Mouse (Mus musculus) R1 (cell line): ENCODE measurements around the gene Hkdc1.
A peak's percentile ranks its signal among the peaks of the same experiment; 100 is the strongest.

Experiments used
- DNase-seq: peaks from one replicate; pipeline ENCODE4 v3.0.0-alpha.2; 2018; ENCODE audit warnings: low read depth, low spot score

The Hkdc1 gene

GRCm38 (mm10) chr10:62422255-62422654, at the start of gene Hkdc1:
TSS of gene Hkdc1 (minus strand) at chr10:62422491.
- peak; percentile 22 for DNase-seq

GRCm38 (mm10) chr10:62471105-62471504, 48.8 kb upstream of the Hkdc1 start:
- DNase-seq, result no peak

- DNase-seq, result no peak
Measured at GRCm38 (mm10) chr10:62469736-62470135, 47.4 kb upstream of the Hkdc1 start.

GRCm38 (mm10) chr10:62461321-62461720, 39.0 kb upstream of the Hkdc1 start:
- DNase-seq, result no peak

- peak; percentile 51 for DNase-seq
Measured at GRCm38 (mm10) chr10:62452001-62452400, 29.7 kb upstream of the Hkdc1 start.

GRCm38 (mm10) chr10:62450280-62450640, 28.0 kb upstream of the Hkdc1 start:
- DNase-seq, result no peak

- DNase-seq, result peak; percentile 93
Measured at GRCm38 (mm10) chr10:62449364-62450279, 27.3 kb upstream of the Hkdc1 start, which contains the start of the genes 4930507D05Rik and Supv3l1. TSS of gene 4930507D05Rik (plus strand) at chr10:62449489. TSS of gene Supv3l1 (minus strand) at chr10:62449738.

GRCm38 (mm10) chr10:62430427-62430826, 8.1 kb upstream of the Hkdc1 start:
- no peak for DNase-seq

- no peak for DNase-seq
Measured at GRCm38 (mm10) chr10:62425081-62425871, 3.0 kb upstream of the Hkdc1 start.

- DNase-seq, result no peak
Measured at GRCm38 (mm10) chr10:62421127-62421526, 1.2 kb downstream of the Hkdc1 start.

- DNase-seq, result no peak
Measured at GRCm38 (mm10) chr10:62420399-62420798, 1.9 kb downstream of the Hkdc1 start.

GRCm38 (mm10) chr10:62419422-62419821, 2.9 kb downstream of the Hkdc1 start:
- no peak for DNase-seq

- DNase-seq, result no peak
Measured at GRCm38 (mm10) chr10:62418831-62419356, 3.4 kb downstream of the Hkdc1 start.

GRCm38 (mm10) chr10:62413606-62413982, 8.7 kb downstream of the Hkdc1 start:
- DNase-seq, result no peak

GRCm38 (mm10) chr10:62412906-62413605, 9.2 kb downstream of the Hkdc1 start:
- no peak for DNase-seq

GRCm38 (mm10) chr10:62411431-62412410, 10.6 kb downstream of the Hkdc1 start:
- DNase-seq, result peak; percentile 17

- peak; percentile 75 for DNase-seq
Measured at GRCm38 (mm10) chr10:62410943-62411342, 11.3 kb downstream of the Hkdc1 start.

GRCm38 (mm10) chr10:62404901-62405300, 17.4 kb downstream of the Hkdc1 start:
- peak; percentile 66 for DNase-seq

GRCm38 (mm10) chr10:62401641-62402111, 20.6 kb downstream of the Hkdc1 start:
- peak; percentile 43 for DNase-seq

- no peak for DNase-seq
Measured at GRCm38 (mm10) chr10:62383011-62383410, 39.3 kb downstream of the Hkdc1 start.
